Mouse (Mus musculus): ENCODE data around the gene Crip2.
A peak's percentile ranks its signal among the peaks of the same experiment; 100 is the strongest.

Crip2 gene

DNA sequence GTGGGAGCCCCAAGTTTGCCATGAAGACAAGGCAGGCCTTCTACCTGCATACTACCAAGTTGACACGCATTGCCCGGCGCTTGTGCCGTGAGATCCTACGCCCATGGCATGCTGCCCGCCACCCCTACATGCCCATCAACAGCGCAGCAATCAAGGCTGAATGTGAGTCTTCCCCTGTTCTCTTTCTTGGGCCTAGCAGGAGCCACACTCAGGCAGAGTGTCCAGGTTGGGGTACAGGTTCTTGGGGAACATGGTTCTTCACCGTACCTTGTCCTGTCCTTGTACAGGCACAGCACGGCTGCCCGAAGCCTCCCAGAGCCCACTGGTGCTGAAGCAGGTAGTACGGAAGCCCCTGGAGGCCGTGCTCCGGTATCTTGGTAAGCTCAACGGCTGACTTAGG lies 8.4 kb upstream of the Crip2 start:
- DNase-seq (ENCODE audit: low spot score in 2 of 2): no peak

GRCm38 (mm10) chr12:113132567-113132966 lies 7.5 kb upstream of the Crip2 start:
- no peak for DNase-seq (ENCODE audit: low spot score in 2 of 2)

GRCm38 (mm10) chr12:113133260-113133659 lies 6.8 kb upstream of the Crip2 start:
- no peak for DNase-seq (ENCODE audit: low spot score in 2 of 2)

DNA sequence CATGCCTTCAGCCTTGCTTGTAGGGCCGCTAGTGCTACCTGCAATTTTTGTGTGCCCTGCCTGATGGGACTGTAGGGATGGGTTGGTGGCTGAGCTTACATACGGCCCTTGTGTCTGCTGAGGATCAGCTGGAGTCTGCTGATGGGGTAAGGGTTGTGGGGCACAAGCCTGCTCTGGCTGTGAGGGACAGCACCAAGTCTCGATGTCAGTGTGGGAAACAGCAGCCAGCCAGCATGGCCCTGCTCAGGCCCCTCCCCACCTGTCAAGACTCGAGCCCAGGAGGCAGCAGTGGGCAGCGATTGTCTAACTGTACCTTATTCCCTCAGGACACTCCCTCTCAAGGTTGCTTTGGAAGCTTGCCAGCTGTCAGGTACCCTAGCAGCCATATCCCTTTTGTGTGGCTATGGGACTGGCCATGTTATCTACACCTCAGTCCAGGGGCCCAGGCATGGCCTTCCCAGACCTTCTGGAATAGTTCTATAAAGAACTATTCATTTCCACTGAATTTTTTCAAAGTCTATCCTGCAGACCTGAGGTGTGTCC lies 6.1 kb upstream of the Crip2 start:
- DNase-seq (ENCODE audit: low spot score in 2 of 2): no peak

GRCm38 (mm10) chr12:113134502-113134901 lies 5.5 kb upstream of the Crip2 start:
- no peak for DNase-seq (ENCODE audit: low spot score in 2 of 2)

DNA sequence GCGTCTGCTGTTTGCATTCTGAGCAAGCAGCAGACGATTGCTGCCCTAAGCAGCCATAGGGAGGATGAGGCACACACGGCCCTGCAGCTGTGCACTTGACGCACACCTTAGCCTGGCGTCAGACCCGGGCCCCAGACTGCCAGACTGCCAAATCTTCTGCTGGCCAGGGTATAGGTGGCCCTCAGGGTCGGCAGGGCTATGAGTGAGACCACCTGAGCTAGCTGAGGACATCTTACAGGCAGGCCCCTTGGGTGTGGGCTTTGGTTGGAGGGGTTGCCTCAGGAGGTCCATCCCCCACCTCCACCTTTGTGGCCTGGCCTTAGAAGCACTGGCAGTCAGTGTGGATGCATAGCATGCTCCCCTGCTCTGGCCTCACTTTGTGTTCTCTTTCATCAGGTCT lies 4.6 kb upstream of the Crip2 start:
- DNase-seq (ENCODE audit: low spot score in 2 of 2): no peak

GRCm38 (mm10) chr12:113136492-113137020 lies 3.5 kb upstream of the Crip2 start:
- DNase-seq (ENCODE audit: low spot score in 2 of 2): no peak

GRCm38 (mm10) chr12:113137260-113138213 lies 2.5 kb upstream of the Crip2 start:
- DNase-seq (ENCODE audit: low spot score in 2 of 2): no peak

DNA sequence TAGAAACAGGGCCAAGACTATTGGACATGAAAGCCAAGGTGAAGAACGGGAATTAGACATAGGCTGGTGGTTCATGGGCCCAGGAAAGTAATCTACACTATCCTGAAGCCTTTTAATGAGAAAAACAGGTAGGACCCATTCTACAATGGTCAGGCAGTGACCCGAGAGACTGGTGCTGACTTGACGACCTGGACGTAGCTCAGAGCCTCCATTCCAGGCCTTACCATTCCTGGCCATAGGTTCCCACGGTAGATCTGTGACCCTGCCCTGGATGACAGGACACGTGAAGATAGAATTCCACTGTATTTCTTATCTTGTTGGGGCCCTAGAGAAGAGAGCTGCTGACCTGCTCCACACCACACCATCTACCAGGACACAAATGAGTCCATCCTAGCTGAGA lies 1.7 kb upstream of the Crip2 start:
- no peak for DNase-seq (ENCODE audit: low spot score in 2 of 2)

DNA sequence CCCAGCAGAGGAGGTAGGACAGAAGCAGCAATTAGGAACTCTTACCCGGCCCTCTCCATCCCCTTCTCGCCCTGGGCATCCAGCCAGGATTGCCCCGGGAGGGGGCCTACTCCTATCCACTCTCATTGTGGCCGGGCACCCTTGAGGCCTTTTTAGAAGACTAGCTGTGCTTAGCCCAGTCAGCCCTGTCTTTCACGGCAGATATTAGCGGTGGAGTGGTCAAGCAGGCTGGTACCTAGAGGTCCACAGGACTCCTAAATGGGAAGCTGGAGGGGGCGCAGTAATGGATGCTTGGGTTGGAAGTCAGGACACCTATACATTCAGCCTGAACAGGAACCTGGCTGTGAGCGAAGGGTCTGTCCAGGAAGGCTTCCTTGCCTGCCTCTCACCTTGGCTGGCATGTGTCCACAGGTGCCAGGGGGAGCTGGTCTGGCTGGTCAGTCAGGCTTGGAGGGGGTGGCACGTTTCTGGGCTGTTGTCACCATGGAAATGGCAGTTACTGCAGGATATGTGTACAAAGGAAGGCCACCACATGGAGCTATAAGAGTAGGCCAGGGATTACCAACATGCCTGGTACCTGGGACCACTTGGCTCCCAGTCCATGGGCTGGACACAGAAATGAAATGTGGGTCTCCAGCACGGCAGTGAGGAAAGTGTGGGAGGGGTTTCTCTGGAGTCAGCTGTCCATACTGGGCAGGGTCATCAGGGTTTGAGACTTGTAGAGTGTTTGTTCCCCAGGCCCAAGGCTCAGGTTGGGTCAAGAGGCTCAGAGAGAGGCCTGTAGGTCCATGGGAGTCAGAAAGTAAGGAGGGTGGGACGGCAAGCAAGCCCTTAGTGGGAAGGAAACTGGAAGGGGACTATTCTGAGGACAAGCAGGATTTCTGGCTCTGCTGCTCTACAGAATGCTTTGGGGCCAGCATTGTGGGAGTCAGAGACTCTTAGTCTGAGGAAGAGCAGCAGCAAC lies 853 bp upstream of the Crip2 start:
- DNase-seq (ENCODE audit: low spot score in 2 of 2): peak in 1 of 2 experiments; percentile 60

GRCm38 (mm10) chr12:113140616-113141411 lies 778 bp downstream of the Crip2 start:
- peak in 1 of 2 experiments; percentile 61 for DNase-seq (ENCODE audit: low spot score in 2 of 2)

GRCm38 (mm10) chr12:113141531-113141973 lies 1.5 kb downstream of the Crip2 start:
- peak; percentile 72 to 80 for DNase-seq (ENCODE audit: low spot score in 2 of 2)

DNA sequence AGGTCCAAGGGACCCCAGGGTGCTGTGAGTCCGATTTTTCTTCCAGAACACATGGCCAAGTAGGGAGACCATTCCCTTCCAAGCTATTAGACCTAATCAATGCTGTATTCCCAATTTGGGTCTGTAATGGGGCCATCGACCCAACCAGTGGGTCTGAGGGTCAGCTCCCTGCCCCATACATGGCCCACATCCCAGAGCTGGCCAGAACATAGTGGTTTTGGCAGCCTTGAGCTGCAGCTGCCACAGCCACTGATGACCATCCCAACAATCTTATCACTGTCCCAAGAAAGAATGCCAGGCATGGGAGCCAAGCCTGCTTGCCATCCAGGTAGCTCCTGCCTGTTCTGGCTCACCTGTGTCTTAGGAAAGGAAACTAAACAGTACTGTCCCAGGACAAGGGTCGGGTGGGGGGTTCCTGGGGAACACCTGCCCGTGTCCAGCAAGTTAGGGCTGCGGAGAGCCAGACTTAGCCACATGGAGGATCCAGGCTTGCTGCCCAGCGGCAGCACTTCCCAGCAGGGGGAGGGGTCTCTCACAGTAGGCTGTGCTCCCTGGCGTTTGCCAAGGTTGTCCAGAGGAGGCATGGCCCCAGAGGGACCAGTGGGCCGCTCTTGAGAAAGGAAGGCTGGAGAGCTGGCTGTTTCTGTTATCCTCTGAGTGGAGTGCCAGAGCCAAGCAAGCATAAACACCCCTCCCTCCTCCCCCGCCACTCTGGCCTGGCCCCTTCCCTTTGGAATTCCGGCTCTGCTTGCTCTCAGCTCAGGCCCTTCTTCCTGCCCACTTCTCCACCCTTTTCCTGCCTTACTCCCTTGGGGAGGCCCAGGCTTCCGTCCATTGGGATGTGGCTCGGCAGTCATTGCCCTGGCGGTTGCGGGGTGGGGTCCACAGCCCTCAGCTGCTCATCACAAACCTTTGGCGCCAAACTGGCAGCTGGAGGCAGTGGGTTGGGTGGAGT lies 2.3 kb downstream of the Crip2 start:
- DNase-seq (ENCODE audit: low spot score in 2 of 2): peak; percentile 81 to 86

GRCm38 (mm10) chr12:113143164-113143563 lies 3.1 kb downstream of the Crip2 start:
- no peak for DNase-seq (ENCODE audit: low spot score in 2 of 2)

- peak in 1 of 2 experiments; percentile 49 for DNase-seq (ENCODE audit: low spot score in 2 of 2)
Observed at GRCm38 (mm10) chr12:113144001-113144756, 4.1 kb downstream of the Crip2 start.

DNA sequence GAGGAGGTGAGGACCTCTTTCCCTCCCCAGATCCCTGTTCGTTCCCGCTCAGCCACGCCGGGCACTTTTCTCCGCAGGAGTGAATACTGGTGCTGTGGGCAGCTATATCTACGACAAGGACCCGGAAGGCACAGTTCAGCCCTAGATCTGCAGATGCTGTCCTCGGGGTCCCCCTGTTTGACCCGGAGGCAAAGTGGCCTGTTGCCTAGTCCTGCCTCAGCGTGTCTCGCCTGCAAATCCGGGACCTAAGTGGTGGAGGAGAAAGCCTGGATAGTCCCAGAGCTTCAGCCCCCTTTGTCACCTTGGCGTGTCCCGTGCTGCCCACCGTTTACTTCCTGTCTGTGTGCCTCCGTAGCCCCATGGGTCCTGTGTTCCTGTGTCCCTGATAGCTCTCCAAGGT lies 4.8 kb downstream of the Crip2 start:
- DNase-seq (ENCODE audit: low spot score in 2 of 2): no peak

GRCm38 (mm10) chr12:113145591-113145990 lies 5.6 kb downstream of the Crip2 start:
- DNase-seq (ENCODE audit: low spot score in 2 of 2): no peak

DNA sequence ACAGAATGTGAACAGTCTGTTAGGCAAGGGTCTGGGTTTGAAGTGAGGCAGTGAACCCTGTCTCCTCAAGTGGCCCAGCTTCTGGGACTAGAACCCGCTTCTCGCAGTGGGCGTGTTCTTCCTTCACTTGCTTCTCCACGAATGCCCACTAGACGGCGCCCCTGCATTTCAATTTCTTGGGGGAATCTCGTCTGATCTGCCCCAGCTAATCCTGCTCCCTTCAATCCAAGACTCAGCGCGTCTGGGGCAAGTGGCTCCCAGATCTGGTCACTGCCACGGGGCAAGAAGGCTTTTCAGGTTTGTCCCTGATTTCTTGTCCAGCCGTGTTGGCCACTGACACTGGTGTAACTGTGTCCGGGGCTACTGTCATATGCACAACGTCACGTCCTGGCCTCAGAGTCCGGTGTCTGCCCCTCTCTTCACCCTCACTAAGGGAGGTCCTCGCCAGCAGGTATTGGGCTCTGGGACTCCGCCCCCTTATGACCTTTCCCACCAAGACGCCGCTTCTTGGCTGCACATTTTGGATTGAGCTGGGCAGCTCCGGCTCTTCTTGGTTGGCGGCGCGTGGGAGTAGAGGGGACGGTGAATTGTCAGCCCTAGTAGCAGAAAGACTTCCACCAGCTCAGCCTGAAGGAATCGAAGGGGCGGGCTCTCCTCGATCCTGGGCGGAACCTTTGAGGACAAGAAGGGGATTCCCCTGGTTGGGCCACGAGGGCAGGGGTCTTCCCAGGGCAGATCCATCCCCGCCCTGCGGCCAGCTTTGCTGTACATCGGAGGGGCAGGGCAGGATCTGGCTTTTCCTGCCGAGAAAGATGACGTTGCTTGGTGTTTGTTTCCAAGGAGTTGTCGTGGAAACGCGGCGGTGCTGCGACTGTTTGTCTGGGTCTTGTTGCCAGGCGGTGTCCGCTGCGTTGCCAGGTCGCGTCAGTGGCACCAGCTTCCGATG lies 6.3 kb downstream of the Crip2 start, which contains the start of gene Crip1:
TSS of gene Crip1 (plus strand) at position 205 of the 946 bp plus-strand sequence.
- peak; percentile 90 to 91 for DNase-seq (ENCODE audit: low spot score in 2 of 2)
